Mouse (Mus musculus) megakaryocyte, embryonic 14.5 days (primary cell): ENCODE measurements around the gene Postn.

ENCODE experiments used
- FLI1 ChIP-seq: IDR thresholded peaks from 2 replicates; pipeline ENCODE4 v1.6.1; 2012; ENCODE audit warnings: low read length, inconsistent platforms, mixed read lengths
- GATA1 ChIP-seq: IDR thresholded peaks from 3 replicates; pipeline ENCODE4 v1.6.1; 2012; ENCODE audit warnings: mixed read lengths, low read length, inconsistent platforms, borderline replicate concordance

DNA sequence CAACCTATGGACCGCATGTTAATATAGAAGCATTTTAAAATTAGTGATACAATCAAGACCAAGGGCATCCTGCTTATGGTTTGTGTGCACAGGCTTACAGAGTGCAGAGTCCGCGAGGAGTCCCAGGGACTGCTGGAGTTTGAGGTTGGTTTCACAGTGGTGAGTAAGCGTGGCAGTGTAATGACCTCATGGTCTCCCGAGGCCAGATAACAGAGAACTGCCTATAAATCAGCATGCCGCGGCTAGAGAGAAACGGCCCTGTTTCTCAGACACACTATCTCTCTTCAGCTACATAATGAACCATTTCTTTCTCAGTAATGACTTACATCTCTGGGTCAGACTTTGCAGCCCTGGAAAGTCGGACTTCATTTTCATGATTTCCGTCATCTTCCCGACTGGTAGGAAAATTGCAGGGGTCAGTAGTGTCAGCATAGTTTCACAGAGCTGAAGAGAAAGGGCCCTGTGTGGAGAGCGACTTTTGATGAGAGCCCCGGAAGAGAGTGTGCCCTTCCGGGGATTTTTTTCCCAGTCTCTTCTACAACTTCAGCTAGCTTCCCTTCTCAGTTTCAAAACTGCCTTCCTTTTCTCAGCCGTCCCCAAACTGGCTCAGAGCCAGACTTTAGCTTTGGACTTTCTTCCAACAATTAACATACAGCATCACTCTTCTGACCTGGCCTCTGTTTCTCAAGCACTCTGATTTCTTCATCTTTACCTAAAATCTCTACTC is 2.3 kb upstream of the Postn start:
- TF ChIP-seq GATA1: no peak
- TF ChIP-seq FLI1: no peak
